Mouse (Mus musculus) thymus, adult 18-20 months (tissue): ENCODE data around the gene 3110040M04Rik.
"Not testable (repeated sequence)": the region's sequence is repeated elsewhere in the genome, so short reads cannot be mapped to it uniquely, and the experiment has no call there.

Experiments
- DNase-seq, 2 experiments: peaks; one replicate each; pipeline ENCODE4 v3.0.0; 2022; ENCODE audit warnings: mixed read lengths in 2 of 2

Gene 3110040M04Rik

DNA sequence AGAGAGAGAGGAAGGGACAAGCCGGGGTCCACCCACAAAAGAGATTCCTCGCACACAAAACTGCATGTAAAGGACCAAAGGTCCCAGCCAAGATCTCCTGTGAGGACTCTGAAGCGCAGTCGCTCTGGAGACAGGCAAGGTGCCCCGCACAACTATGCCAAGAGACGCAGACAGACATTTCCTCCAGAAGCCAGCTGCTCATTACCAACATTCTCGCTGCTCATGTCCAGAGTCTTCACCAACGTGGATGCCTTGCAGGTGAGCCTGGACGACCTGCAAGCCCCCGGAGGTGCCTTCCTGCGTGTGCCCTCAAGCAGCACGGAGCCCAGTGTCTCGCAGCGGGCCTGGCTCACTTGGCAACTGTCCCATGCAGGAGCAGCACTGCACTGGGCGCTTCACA, 11.2 kb upstream of the 3110040M04Rik start:
- DNase-seq, result not testable (repeated sequence)

DNA sequence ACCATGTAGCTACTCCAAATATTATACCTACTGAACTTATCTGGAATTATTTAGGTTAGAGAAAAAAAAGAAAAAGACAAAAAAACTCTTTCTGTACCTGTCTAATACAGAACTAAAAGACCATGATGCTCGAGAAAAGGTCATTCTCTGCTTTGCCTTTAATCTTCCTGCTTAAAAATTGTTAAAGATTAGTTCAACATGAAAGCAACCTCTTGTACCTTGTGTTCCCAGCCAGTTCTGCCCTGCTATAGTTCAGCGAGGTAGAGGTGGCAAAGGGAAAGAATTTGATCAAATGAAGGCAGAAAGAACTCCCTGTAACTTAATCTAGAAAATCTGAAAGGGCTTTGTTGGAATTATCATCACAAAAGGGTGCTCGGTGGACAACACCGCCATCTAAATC, 7.9 kb upstream of the 3110040M04Rik start:
- DNase-seq, result not testable (repeated sequence)

DNA sequence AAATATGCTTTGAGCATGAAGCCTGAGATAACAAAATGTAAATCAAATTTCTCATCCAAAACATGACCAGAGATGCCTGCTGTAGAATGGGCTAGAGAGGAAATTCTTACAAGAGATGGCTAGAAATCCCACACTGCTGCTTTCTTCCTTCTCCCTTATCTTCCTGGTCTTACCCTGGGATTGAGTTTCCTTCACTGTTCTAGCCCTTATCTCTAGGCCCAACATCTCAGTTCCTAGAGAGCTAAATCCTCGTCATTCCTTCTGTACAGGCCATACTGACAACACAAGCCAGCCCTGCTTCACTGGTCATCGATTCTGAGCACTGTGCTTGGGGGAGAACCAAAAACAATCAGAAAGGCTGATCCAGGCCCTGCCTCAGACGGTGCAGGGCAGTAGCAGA, 7.2 kb upstream of the 3110040M04Rik start:
- not testable (repeated sequence) for DNase-seq

GRCm38 (mm10) chr1:151198120-151198519, 5.8 kb upstream of the 3110040M04Rik start, which contains the start of gene Gm47995:
Gm47995 (plus strand) TSS chr1:151198448.
- DNase-seq, result not testable (repeated sequence)

DNA sequence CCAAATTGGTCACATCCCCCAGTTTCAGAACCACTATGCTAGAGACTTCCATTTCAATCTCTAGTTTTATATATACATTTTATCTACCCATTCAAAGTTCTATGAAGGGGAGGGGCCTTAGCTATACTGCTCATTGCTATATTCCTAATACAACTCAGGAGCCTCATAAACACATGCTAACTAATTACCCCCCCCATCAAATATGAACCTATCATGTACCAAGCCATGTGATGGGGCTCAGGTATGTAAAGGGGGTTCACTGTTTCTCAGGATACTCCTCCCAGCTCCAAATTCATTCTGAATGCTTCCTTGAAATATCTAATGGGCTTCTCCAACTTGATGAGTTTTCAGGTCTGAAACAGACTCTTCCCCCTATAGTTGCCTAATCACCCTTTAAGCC, 3.3 kb upstream of the 3110040M04Rik start:
- DNase-seq, result not testable (repeated sequence)

DNA sequence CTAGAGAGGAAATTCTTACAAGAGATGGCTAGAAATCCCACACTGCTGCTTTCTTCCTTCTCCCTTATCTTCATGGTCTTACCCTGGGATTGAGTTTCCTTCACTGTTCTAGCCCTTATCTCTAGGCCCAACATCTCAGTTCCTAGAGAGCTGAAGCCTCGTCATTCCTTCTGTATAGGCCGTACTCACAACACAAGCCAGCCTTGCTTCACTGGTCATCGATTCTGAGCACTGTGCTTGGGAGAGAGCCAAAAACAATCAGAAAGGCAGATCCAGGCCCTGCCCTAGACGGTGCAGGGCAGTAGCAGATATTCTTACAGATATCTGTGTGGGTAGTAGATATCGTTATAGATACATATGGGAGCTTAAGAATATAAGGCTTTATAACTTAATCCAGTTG, 1.1 kb upstream of the 3110040M04Rik start:
- not testable (repeated sequence) for DNase-seq

- not testable (repeated sequence) for DNase-seq
Measured at GRCm38 (mm10) chr1:151208493-151208892, 4.6 kb downstream of the 3110040M04Rik start.

DNA sequence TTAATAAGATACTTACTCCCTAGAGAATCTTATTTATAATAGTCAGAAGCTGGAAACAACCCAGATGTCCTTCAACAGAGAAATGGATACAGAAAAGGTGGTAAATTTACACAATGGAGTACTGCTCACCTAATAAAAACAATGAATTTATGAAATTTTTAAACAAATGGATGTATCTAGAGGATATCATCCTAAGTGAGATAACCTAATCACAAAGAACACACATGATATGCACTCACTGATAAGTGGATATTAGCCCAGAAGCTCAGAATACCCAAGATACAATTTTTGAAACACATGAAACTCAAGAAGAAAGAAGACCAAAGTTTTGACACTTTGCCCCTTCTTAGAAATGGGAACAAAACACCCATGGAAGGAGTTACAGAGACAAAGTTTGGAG, 5.0 kb downstream of the 3110040M04Rik start:
- DNase-seq, result not testable (repeated sequence)

GRCm38 (mm10) chr1:151209824-151210355, 6.0 kb downstream of the 3110040M04Rik start, which contains the start of gene Gm47996:
Gm47996 (plus strand) TSS chr1:151210131.
- peak in 1 of 2 experiments; percentile 8 for DNase-seq

- not testable (repeated sequence) for DNase-seq
Measured at GRCm38 (mm10) chr1:151211666-151212065, 7.7 kb downstream of the 3110040M04Rik start.

GRCm38 (mm10) chr1:151214862-151215261, 10.9 kb downstream of the 3110040M04Rik start:
- DNase-seq, result no peak

DNA sequence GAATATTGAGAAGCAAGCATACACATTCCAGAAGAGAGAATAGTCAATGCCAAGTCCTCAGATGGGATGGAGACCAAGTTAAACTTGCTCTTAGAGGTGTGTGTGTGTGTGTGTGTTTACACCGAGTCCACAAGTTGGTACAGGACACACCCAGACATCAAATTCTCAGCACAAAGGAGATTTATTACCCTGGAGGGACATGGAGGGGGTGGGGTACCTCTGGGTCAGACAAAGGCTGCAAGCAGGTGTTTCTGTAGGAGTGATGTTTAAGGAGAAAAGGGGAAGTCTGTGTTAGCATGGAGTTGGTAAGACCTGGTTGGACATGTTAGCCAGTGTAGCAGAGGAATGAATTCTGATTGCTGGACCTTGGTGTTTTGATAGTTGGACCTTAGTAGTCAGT, 12.1 kb downstream of the 3110040M04Rik start:
- no peak for DNase-seq

GRCm38 (mm10) chr1:151216417-151216816, 12.5 kb downstream of the 3110040M04Rik start:
- DNase-seq, result no peak

DNA sequence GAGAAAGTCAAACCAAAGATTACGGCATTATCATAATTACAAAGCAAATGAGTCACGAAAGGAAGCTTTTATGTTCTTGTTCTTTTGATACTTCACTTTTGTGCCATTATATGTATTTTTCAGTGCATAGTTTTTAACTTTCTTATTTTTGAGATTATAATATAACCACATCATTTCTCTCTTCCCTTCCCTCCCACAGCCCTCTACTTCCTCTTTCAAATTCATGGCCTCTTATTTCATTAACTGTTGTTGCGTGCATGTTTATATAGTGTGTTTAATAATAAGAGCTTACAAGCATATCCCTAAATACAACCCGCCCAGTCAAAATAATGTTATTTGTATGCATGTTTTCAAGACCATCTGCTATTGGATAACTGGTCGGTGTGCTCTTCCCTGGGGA, 15.1 kb downstream of the 3110040M04Rik start:
- DNase-seq, result no peak

- DNase-seq, result no peak
Measured at GRCm38 (mm10) chr1:151220098-151220497, 16.2 kb downstream of the 3110040M04Rik start.

GRCm38 (mm10) chr1:151222561-151223267, 18.8 kb downstream of the 3110040M04Rik start:
- DNase-seq, result no peak

DNA sequence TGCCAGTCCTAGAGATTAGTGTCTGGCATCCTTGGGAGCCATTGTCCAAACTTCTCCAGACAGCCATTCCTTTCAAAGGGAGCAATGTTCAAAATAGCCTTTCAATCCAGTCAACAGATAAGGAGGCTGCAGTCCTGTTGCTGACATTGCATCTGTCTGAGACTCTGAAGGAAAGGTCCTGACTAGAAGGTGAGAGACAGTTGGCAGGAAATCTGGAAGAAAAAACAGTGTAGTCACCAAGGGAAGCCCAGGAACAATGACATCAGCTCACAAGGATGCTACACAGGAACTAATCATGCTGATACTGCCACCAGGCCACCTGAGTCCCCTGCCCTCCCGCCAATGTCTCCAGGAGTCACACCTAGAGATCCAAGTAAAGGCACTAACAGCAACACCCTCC, 19.5 kb downstream of the 3110040M04Rik start:
- no peak for DNase-seq

DNA sequence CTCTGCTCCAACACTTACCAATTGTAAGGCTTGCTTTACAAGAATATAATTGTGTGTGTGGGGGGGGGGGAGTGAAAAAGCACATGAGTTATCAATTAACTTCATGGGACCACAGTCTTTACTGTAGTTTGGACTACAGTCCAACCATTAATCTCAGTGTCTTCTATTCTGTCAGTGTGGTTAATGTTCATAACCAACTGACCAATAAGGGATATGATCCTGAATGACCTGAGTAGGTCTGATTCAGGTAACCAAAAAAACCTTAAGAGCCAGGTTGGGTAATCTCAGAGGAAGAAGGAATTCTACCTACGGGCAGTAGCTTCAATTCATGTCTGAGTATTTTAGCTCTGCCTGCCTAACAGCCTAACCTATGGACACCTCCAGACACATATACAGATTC, 20.6 kb downstream of the 3110040M04Rik start:
- no peak for DNase-seq

DNA sequence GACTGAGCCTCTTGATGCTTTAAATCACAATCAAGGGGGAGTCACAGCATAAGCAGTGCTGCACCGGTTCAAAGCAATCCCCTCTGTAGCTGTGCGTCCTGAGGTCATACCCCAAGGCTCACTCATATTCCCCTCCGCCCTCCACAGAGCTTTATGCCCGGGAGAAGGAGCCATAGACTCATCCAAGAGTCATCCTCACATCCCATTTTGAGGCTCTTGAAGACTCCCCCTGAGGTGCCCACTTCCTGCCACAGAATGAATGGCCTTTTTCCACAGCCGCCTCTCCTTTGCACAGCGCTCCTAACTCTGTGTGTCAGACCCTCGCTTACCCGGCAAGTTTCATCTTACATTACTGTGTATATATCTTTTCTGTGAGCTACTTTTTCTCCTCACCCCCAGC, 23.6 kb downstream of the 3110040M04Rik start:
- DNase-seq, result no peak

- DNase-seq, result no peak
Measured at GRCm38 (mm10) chr1:151228320-151228989, 24.5 kb downstream of the 3110040M04Rik start.

DNA sequence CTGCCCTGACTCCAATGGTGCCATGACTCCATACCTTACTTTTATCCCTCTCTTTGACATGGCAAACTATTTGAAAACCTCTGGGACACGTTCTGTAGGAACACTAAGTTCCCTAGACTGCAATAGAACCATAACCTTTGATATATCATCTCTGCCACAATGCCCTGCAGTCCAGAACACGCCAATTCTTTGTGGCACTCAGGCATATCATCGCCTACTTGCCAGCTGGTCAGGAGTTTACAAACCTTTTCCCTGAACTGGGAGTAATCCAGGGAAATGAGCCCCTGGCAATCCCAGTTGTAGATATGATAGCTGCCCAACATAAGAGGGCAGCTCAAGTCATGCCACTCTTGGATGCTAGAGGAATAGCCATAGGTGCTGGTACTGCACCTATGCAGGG, 28.4 kb downstream of the 3110040M04Rik start:
- DNase-seq, result no peak

- DNase-seq, result no peak
Measured at GRCm38 (mm10) chr1:151233756-151234155, 29.8 kb downstream of the 3110040M04Rik start.

DNA sequence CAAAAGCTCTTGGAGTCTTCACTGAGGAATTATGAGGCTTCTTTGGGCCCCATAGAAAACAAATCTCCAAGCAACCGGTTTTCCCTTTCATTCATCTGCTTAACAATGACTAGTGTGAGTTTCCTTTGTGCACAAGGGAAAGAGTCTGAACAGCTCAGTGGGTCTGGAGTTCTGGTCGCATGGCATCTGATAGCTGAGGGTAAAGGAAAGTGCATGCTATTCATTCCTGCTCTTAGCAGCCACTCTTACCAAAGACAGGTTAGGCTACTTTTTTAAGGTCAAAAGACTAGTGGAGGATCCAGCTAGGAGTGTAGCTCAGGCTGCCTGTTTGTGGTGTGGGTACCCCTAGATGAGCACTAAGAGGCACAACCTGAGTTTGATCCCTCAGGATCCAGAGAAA, 31.7 kb downstream of the 3110040M04Rik start:
- DNase-seq, result no peak
